Mouse (Mus musculus) CH12.LX (cell line): ENCODE data around the gene Mcam. TPM values are rescaled to one million over a fixed set of nuclear protein-coding genes. Genes with fewer than 3 reads are reported as not detected.

Source experiments
- DNase-seq: peaks from one replicate; pipeline ENCODE4 v3.0.0-alpha.2; 2013; ENCODE audit errors: extremely low read depth
- H3K27ac ChIP-seq: 2 replicates; pipeline ENCODE4 v1.5.1; 2012; ENCODE audit warnings: low read depth, mild to moderate bottlenecking, control low read depth, moderate library complexity; ENCODE audit not compliant: insufficient read depth
- H3K27me3 ChIP-seq: replicated peaks from 2 replicates; pipeline ENCODE3; 2012; ENCODE audit warnings: inconsistent platforms
- H3K36me3 ChIP-seq, 2 experiments: replicated peaks in 1 of 2; 2 replicates each; pipeline versions ENCODE3 to v1.6.1; 2012; ENCODE audit warnings: inconsistent platforms in 1 of 2, low read length in 1 of 2, mild to moderate bottlenecking in 1 of 2, mixed read lengths in 1 of 2, moderate library complexity in 1 of 2; ENCODE audit not compliant: control insufficient read depth in 1 of 2, insufficient read depth in 1 of 2
- H3K4me1 ChIP-seq, 2 experiments: 2 replicates each; pipeline ENCODE4 v1.6.1; 2012; ENCODE audit warnings: inconsistent platforms in 1 of 2, moderate library complexity in 1 of 2; ENCODE audit not compliant: insufficient read depth in 2 of 2, control insufficient read depth in 1 of 2
- H3K4me2 ChIP-seq: 2 replicates; pipeline ENCODE4 v1.6.1; 2012; ENCODE audit warnings: low read depth, mild to moderate bottlenecking, control low read depth; ENCODE audit not compliant: poor library complexity, insufficient read depth, severe bottlenecking
- H3K4me3 ChIP-seq, 3 experiments: fragments of 150-350 bp in 1 of 3; sonication (generic) in 1 of 3; replicated peaks in 1 of 3; 2 replicates each; pipeline versions ENCODE3 to v1.5.1; 2011 to 2012; ENCODE audit warnings: low read depth in 2 of 3, low read length in 2 of 3, mild to moderate bottlenecking in 2 of 3, moderate library complexity in 2 of 3, control low read depth in 1 of 3, improper control_type of control experiment in 1 of 3, inconsistent platforms in 1 of 3, mixed read lengths in 1 of 3; ENCODE audit not compliant: poor library complexity in 1 of 3
- H3K79me2 ChIP-seq: replicated peaks from 2 replicates; pipeline ENCODE4 v1.6.1; 2012; ENCODE audit warnings: mild to moderate bottlenecking, moderate library complexity; ENCODE audit not compliant: control insufficient read depth, poor library complexity, insufficient read depth, severe bottlenecking; ENCODE audit errors: extremely low read depth
- H3K9ac ChIP-seq: 2 replicates; pipeline ENCODE4 v1.6.1; 2012; ENCODE audit warnings: low read depth, mild to moderate bottlenecking, control low read depth, moderate library complexity; ENCODE audit not compliant: insufficient read depth
- H3K9me3 ChIP-seq: replicated peaks from 2 replicates; pipeline ENCODE3; 2012; ENCODE audit warnings: low read length, inconsistent platforms, mixed read lengths
- BHLHE40 ChIP-seq: IDR thresholded peaks from 2 replicates; pipeline ENCODE4 v1.6.1; 2011; ENCODE audit warnings: mild to moderate bottlenecking, low read depth, low read length, improper control_type of control experiment
- CHD2 ChIP-seq: IDR thresholded peaks from 2 replicates; pipeline ENCODE4 v1.6.1; 2011; ENCODE audit warnings: low read length, improper control_type of control experiment
- CTCF ChIP-seq, 2 experiments: IDR thresholded peaks in 1 of 2; conservative IDR thresholded peaks in 1 of 2; 2 replicates each; pipeline ENCODE4 v1.5.1; 2011 to 2012; ENCODE audit warnings: low read depth in 2 of 2, low read length in 2 of 2, improper control_type of control experiment in 1 of 2, inconsistent platforms in 1 of 2, mild to moderate bottlenecking in 1 of 2, moderate library complexity in 1 of 2
- E2F4 ChIP-seq: IDR thresholded peaks from 2 replicates; pipeline ENCODE4 v1.6.1; 2011; ENCODE audit warnings: low read depth, low read length, improper control_type of control experiment; ENCODE audit not compliant: insufficient replicate concordance
- HCFC1 ChIP-seq: IDR thresholded peaks from 2 replicates; pipeline ENCODE4 v1.6.1; 2012; ENCODE audit warnings: low read depth, mild to moderate bottlenecking, inconsistent platforms, low read length, improper control_type of control experiment
- IRF4 ChIP-seq: IDR thresholded peaks from 2 replicates; pipeline ENCODE4 v1.6.1; 2014; ENCODE audit warnings: low read depth, mild to moderate bottlenecking, inconsistent platforms, low read length, improper control_type of control experiment
- JUN ChIP-seq: IDR thresholded peaks from 2 replicates; pipeline ENCODE4 v1.6.1; 2011; ENCODE audit warnings: low read depth, mild to moderate bottlenecking, low read length, improper control_type of control experiment, moderate library complexity; ENCODE audit not compliant: insufficient read depth
- KAT2A ChIP-seq: IDR thresholded peaks from 2 replicates; pipeline ENCODE4 v1.6.1; 2012; ENCODE audit warnings: low read length, improper control_type of control experiment, inconsistent platforms; ENCODE audit not compliant: insufficient replicate concordance
- MAFK ChIP-seq: IDR thresholded peaks from 2 replicates; pipeline ENCODE4 v1.6.1; 2011; ENCODE audit warnings: low read length, improper control_type of control experiment; ENCODE audit not compliant: insufficient replicate concordance
- MAX ChIP-seq: IDR thresholded peaks from 2 replicates; pipeline ENCODE4 v1.6.1; 2011; ENCODE audit warnings: low read length, improper control_type of control experiment
- MAZ ChIP-seq: IDR thresholded peaks from 2 replicates; pipeline ENCODE4 v1.6.1; 2012; ENCODE audit warnings: low read depth, mild to moderate bottlenecking, inconsistent platforms, low read length, improper control_type of control experiment, moderate library complexity
- MEF2A ChIP-seq: IDR thresholded peaks from 2 replicates; pipeline ENCODE4 v1.6.1; 2014; ENCODE audit warnings: low read depth, mild to moderate bottlenecking, inconsistent platforms, low read length, improper control_type of control experiment, borderline replicate concordance
- MXI1 ChIP-seq: IDR thresholded peaks from 2 replicates; pipeline ENCODE4 v1.6.1; 2011; ENCODE audit warnings: mild to moderate bottlenecking, low read depth, low read length, improper control_type of control experiment
- NELFE ChIP-seq: IDR thresholded peaks from 2 replicates; pipeline ENCODE4 v1.6.1; 2011; ENCODE audit warnings: low read depth, low read length, improper control_type of control experiment
- NRF1 ChIP-seq: IDR thresholded peaks from 2 replicates; pipeline ENCODE4 v1.6.1; 2014; ENCODE audit warnings: low read depth, mild to moderate bottlenecking, inconsistent platforms, low read length, improper control_type of control experiment, moderate library complexity
- POLR2A ChIP-seq: IDR thresholded peaks from 2 replicates; pipeline ENCODE4 v1.6.1; 2011; ENCODE audit warnings: low read depth, mild to moderate bottlenecking, improper control_type of control experiment, low read length
- RAD21 ChIP-seq: IDR thresholded peaks from 2 replicates; pipeline ENCODE4 v1.6.1; 2011; ENCODE audit warnings: low read depth, mild to moderate bottlenecking, low read length, improper control_type of control experiment, moderate library complexity
- RCOR1 ChIP-seq: conservative IDR thresholded peaks from 2 replicates; pipeline ENCODE4 v1.6.1; 2012; ENCODE audit warnings: low read depth, mild to moderate bottlenecking, inconsistent platforms, low read length, improper control_type of control experiment
- SMC3 ChIP-seq: IDR thresholded peaks from 2 replicates; pipeline ENCODE4 v1.6.1; 2011; ENCODE audit warnings: low read depth, low read length, improper control_type of control experiment
- TBP ChIP-seq: conservative IDR thresholded peaks from 2 replicates; pipeline ENCODE4 v1.6.1; 2011; ENCODE audit warnings: low read depth, low read length, improper control_type of control experiment
- ZC3H11A ChIP-seq: IDR thresholded peaks from 2 replicates; pipeline ENCODE4 v1.6.1; 2012; ENCODE audit warnings: low read depth, mild to moderate bottlenecking, inconsistent platforms, low read length, improper control_type of control experiment
- ZKSCAN1 ChIP-seq: IDR thresholded peaks from 2 replicates; pipeline ENCODE4 v1.6.1; 2012; ENCODE audit warnings: low read depth, inconsistent platforms, low read length, improper control_type of control experiment, borderline replicate concordance
- ZMIZ1 ChIP-seq: IDR thresholded peaks from 2 replicates; pipeline ENCODE4 v1.6.1; 2012; ENCODE audit warnings: low read depth, mild to moderate bottlenecking, inconsistent platforms, low read length, improper control_type of control experiment
- ZNF384 ChIP-seq: IDR thresholded peaks from 2 replicates; pipeline ENCODE4 v1.6.1; 2012; ENCODE audit warnings: low read depth, low read length, improper control_type of control experiment, inconsistent platforms
- dilution Hi-C: fragments of 300-500 bp; cut with MboI; formaldehyde crosslinking; loops from 2 replicates; pipeline ENCODE4 v1.14.3; 2020; ENCODE audit warnings: low sequenced_read_pairs; ENCODE audit not compliant: extremely low pct_unique_long_range_greater_than_20kb, extremely low pct_ligation_motif_present
- in situ Hi-C: fragments of 300-500 bp; cut with MboI; formaldehyde crosslinking; loops from 3 replicates; pipeline ENCODE4 v1.14.3; 2019; ENCODE audit warnings: low sequenced_read_pairs, low pct_ligation_motif_present, low pct_unique_long_range_greater_than_20kb, mixed read lengths
- polyA plus RNA-seq: library from polyadenylated mRNA; unstranded; fragments of >175 nt; gene quantifications from 2 replicates; pipeline ENCODE4 v1.2.1, GENCODE M21; 2012; ENCODE audit warnings: low read depth; ENCODE audit not compliant: insufficient read length
- total RNA-seq, 2 experiments: library from RNA; depleted of rRNA; stranded (reverse); fragments of 300-350 nt in 1 of 2; fragments of >200 nt in 1 of 2; gene quantifications; 2 replicates each; pipeline ENCODE4 v1.2.3; 2012 to 2014

Mcam gene
- total and polyA plus RNA-seq, 3 experiments = 0.40 to 0.98 (median 0.56) TPM

GRCm38 (mm10) chr9:44119948-44120465 is 14.3 kb upstream of the Mcam start:
- in situ Hi-C loops (loop anchor here (10.0 kb wide), 1 partner anchor 145 kb away; the partner anchor contains the start of gene Nlrx1), dilution Hi-C loops (no loop called here)
- Histone ChIP-seq H3K79me2 (no peaks in the 10 kb centered on the region), H3K27me3 (no peaks in the 10 kb centered on the region), H3K4me1 (peaks cover 7 to 37% of the 10 kb centered on the region in 2 experiments; a peak in 3 of 4 replicates), H3K4me3 (no peak overlapping the region), H3K4me2 (no peak overlapping the region), H3K9ac (no peak overlapping the region), H3K36me3 (no peaks in the 10 kb centered on the region), H3K9me3 (no peaks in the 10 kb centered on the region), H3K27ac (no peak overlapping the region)
- TF ChIP-seq RCOR1 = no peak
- 0 out of 2 replicates have a peak, but pooled peaks have one; percentile 12 for TF ChIP-seq BHLHE40
- no peak for TF ChIP-seq MAX
- no peak for TF ChIP-seq MXI1
- no peak for DNase-seq

- Histone ChIP-seq H3K79me2 (no peaks in the 10 kb centered on the region), H3K4me2 (no peak overlapping the region), H3K36me3 (no peaks in the 10 kb centered on the region), H3K4me1 (peaks cover 7 to 32% of the 10 kb centered on the region in 2 experiments; a peak in 3 of 4 replicates), H3K27ac (no peak overlapping the region), H3K9ac (no peak overlapping the region), H3K27me3 (peaks cover 8% of the 10 kb centered on the region), H3K4me3 (no peak overlapping the region), H3K9me3 (no peaks in the 10 kb centered on the region)
- no peak for TF ChIP-seq CHD2
- no peak for TF ChIP-seq ZC3H11A
- no peak for TF ChIP-seq MEF2A
- TF ChIP-seq CTCF (conservative IDR thresholded peaks at IDR 0.05 in 1 of 2, IDR thresholded peaks at IDR 0.05 in 1 of 2; ENCODE audit: low read depth in 2 of 2, low read length in 2 of 2) = peak; percentile 50 to 76
- peak; percentile 73 for TF ChIP-seq SMC3
- TF ChIP-seq JUN = no peak
- TF ChIP-seq NELFE = no peak
- no peak for TF ChIP-seq ZMIZ1
- TF ChIP-seq IRF4 = no peak
- no peak for TF ChIP-seq MAFK
- TF ChIP-seq RCOR1 = no peak
- TF ChIP-seq NRF1 = no peak
- peak; percentile 37 for TF ChIP-seq RAD21
- no peak for TF ChIP-seq ZKSCAN1
- no peak for TF ChIP-seq POLR2A
- no peak for TF ChIP-seq TBP
- no peak for TF ChIP-seq MAZ
- no peak for TF ChIP-seq HCFC1
- no peak for TF ChIP-seq E2F4
- no peak for TF ChIP-seq ZNF384
- TF ChIP-seq KAT2A = no peak
- DNase-seq = no peak
- in situ Hi-C loops = loop anchor here (10.0 kb wide), 1 partner anchor 140 kb away; the partner anchor contains the start of gene Nlrx1
- dilution Hi-C loops = no loop called here
These were observed 10.0 kb upstream of the Mcam start for GRCm38 (mm10) chr9:44124317-44124716.
